ENCODE assay signal across 1 mouse cellular context in genomic region chr2:39226019-39226640, GRCm38 (mm10).
TF ChIP-seq lines count a peak whose summit lies in the region.

Gene Ppp6c (minus strand): TSS chr2:39226451.

TF ChIP-seq in CH12.LX, 34 proteins besides CTCF, POLR2A, EP300 and RAD21 (continued from another document):
- TF ChIP-seq MAX (IDR thresholded peaks at IDR 0.05; ENCODE audit: low read length) (0 out of 2 replicates have a peak, but pooled peaks have one; percentile 31), PAX5 (IDR thresholded peaks at IDR 0.05; ENCODE audit: low read length) (no peak), CHD2 (IDR thresholded peaks at IDR 0.05; ENCODE audit: low read length) (peak; percentile 64; the same call in 1 of the 2 replicates), E2F4 (IDR thresholded peaks at IDR 0.05; ENCODE audit: insufficient replicate concordance, low read depth, low read length) (no peak), KAT2A (IDR thresholded peaks at IDR 0.05; ENCODE audit: insufficient replicate concordance, low read length) (peak; percentile 99), IRF4 (IDR thresholded peaks at IDR 0.05; ENCODE audit: low read depth, low read length) (peak; percentile 80), NRF1 (IDR thresholded peaks at IDR 0.05; ENCODE audit: low read depth, low read length) (peak; percentile 36; the same call in 1 of the 2 replicates), UBTF (IDR thresholded peaks at IDR 0.05; ENCODE audit: low read depth, low read length) (no peak), ZNF384 (IDR thresholded peaks at IDR 0.05; ENCODE audit: low read depth, low read length) (no peak), MAFK (IDR thresholded peaks at IDR 0.05; ENCODE audit: insufficient replicate concordance, low read length) (no peak)
